Mouse (Mus musculus) MEL (cell line): ENCODE data around the gene Gm3409.
"Not testable (repeated sequence)": the region's sequence is repeated elsewhere in the genome, so short reads cannot be mapped to it uniquely, and the experiment has no call there.

Experiments used
- CTCF ChIP-seq, 3 experiments: IDR thresholded peaks in 2 of 3; conservative IDR thresholded peaks in 1 of 3; 2 replicates each; pipeline ENCODE4 v1.5.1; 2011 to 2012; ENCODE audit warnings: low read length in 3 of 3, low read depth in 2 of 3, mild to moderate bottlenecking in 2 of 3, improper control_type of control experiment in 1 of 3, inconsistent platforms in 1 of 3, mixed read lengths in 1 of 3, moderate library complexity in 1 of 3; ENCODE audit not compliant: control insufficient read depth in 1 of 3, insufficient read depth in 1 of 3, poor library complexity in 1 of 3, severe bottlenecking in 1 of 3
- EP300 ChIP-seq, 2 experiments: IDR thresholded peaks; 2 replicates each; pipeline ENCODE4 v1.6.1; 2011; ENCODE audit warnings: improper control_type of control experiment in 2 of 2, low read length in 2 of 2, low read depth in 1 of 2, mild to moderate bottlenecking in 1 of 2
- POLR2A ChIP-seq, 2 experiments: IDR thresholded peaks; 2 replicates each; pipeline ENCODE4 v1.6.1; 2011 to 2012; ENCODE audit warnings: low read length in 2 of 2, mild to moderate bottlenecking in 2 of 2, control low read depth in 1 of 2, improper control_type of control experiment in 1 of 2, low read depth in 1 of 2, moderate library complexity in 1 of 2; ENCODE audit not compliant: control insufficient read depth in 1 of 2, insufficient read depth in 1 of 2, poor library complexity in 1 of 2
- SMC3 ChIP-seq: IDR thresholded peaks from 2 replicates; pipeline ENCODE4 v1.6.1; 2011; ENCODE audit warnings: low read depth, low read length, improper control_type of control experiment

GRCm38 (mm10) chr5:146571830-146572734 is 34.6 kb downstream of the Gm3409 start:
- TF ChIP-seq CTCF (IDR thresholded peaks at IDR 0.05 in 2 of 3, conservative IDR thresholded peaks at IDR 0.05 in 1 of 3; ENCODE audit: control insufficient read depth in 1 of 3, insufficient read depth in 1 of 3, low read depth in 2 of 3, low read length in 3 of 3, poor library complexity in 1 of 3, severe bottlenecking in 1 of 3); SMC3; POLR2A (IDR thresholded peaks at IDR 0.05; ENCODE audit: control insufficient read depth in 1 of 2, insufficient read depth in 1 of 2, low read depth in 1 of 2, low read length in 2 of 2, poor library complexity in 1 of 2); EP300 (IDR thresholded peaks at IDR 0.05; ENCODE audit: low read depth in 1 of 2, low read length in 2 of 2): not testable (repeated sequence)
